Mouse (Mus musculus) CD8-positive naive resting alpha-beta T cell, adult 2 months (primary cell): ENCODE data around the gene Nrbf2.

Experiments used
- DNase-seq, 2 experiments: peaks; one replicate each; pipeline ENCODE4 v3.0.0; 2022; ENCODE audit warnings: low read depth in 2 of 2, low spot score in 2 of 2

Nrbf2 gene

DNA sequence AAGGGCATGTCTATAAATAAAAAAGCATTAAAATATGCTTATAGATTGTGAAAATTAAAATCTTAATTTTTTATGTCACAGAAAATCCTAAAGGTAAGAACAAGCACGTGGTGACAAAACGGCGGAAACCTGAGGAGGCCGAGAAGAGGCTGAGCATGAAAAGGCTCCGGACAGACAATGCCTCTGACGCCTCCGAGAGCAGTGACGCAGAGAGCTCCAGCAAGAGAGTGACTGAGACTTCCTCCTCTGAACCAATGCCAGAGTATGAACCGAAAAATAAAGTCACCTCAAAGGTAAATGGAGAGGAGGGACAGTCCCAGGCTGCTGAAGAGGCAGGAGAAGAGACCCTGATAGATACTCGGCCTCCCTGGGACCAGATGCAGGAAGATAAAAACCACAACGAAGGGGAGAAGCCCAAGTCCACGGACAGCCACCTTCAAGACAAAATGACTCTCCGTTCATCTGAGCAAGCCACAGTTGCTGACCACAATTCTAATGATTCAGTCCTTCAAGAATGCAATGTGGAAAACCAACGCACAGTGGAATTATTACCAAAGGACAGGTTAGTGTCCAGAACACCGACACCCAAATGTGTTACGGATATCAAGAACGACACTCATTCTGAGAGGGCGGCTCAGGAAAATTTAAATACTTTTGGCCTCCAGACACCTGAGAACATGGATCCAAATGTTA is 66.1 kb downstream of the Nrbf2 start:
- DNase-seq, result no peak

- no peak for DNase-seq
Measured at GRCm38 (mm10) chr10:67216872-67217271, 68.2 kb downstream of the Nrbf2 start.
